Mouse (Mus musculus) thymus, postnatal 0 days (tissue): ENCODE measurements around the gene Nemf. TPM values are rescaled to one million over a fixed set of nuclear protein-coding genes. Genes with fewer than 3 reads are reported as not detected.

Experiments
- DNase-seq: peaks from one replicate; pipeline ENCODE4 v3.0.0-alpha.2; 2015; ENCODE audit warnings: low spot score
- microRNA-seq: library from miRNA; unstranded; fragments of <30 nt; microRNA quantifications from one replicate; pipeline ENCODE4, GENCODE M21; 2016; ENCODE audit warnings: borderline number of aligned reads
- polyA plus RNA-seq: library from polyadenylated mRNA; unstranded; fragments of >200 nt; fragmentation: Nextera tagmentation; extraction: Ambion mirVana; gene quantifications from 2 replicates; pipeline ENCODE4 v1.2.1, GENCODE M21; 2015

Gene Nemf
- polyA plus RNA-seq, 1 experiment from 2014 or later: 93.2 TPM

GRCm38 (mm10) chr12:69265031-69265430 is 91.9 kb downstream of the Nemf start:
- DNase-seq: no peak

- no peak for DNase-seq
Observed at GRCm38 (mm10) chr12:69262251-69262650, 94.7 kb downstream of the Nemf start.

Small RNAs within 50 kb of the gene (microRNA-seq; reads per million reads assigned to microRNA genes)
- gene Gm47299 (not detected), gene Gm47305 (not detected)

Other genes with a start within 250 kb of the Nemf start
- gene Rps29, start 198.0 kb downstream of the Nemf start, polyA plus RNA-seq: 3,209 and 3,306 TPM in 2 replicates
- gene Lrr1, start 188.4 kb downstream of the Nemf start, polyA plus RNA-seq: 27.4 and 30.1 TPM in 2 replicates
- gene Rpl36al, start 173.1 kb downstream of the Nemf start, polyA plus RNA-seq: 931 and 1,018 TPM in 2 replicates
- 54.3 and 63.3 TPM in 2 replicates for gene Mgat2, start 173.0 kb downstream of the Nemf start, polyA plus RNA-seq
- 35.7 and 37.1 TPM in 2 replicates for gene Gm49383, start 160.1 kb downstream of the Nemf start, polyA plus RNA-seq
- 11.0 and 11.2 TPM in 2 replicates for gene Dnaaf2, start 158.7 kb downstream of the Nemf start, polyA plus RNA-seq
- 29.5 and 31.1 TPM in 2 replicates for gene Gm49384, start 152.9 kb downstream of the Nemf start, polyA plus RNA-seq
- gene Pole2, start 129.0 kb downstream of the Nemf start, polyA plus RNA-seq: 21.4 and 23.1 TPM in 2 replicates
- gene Klhdc1, start 116.0 kb downstream of the Nemf start, polyA plus RNA-seq: 15.6 and 22.8 TPM in 2 replicates
- 37.9 and 38.8 TPM in 2 replicates for gene Klhdc2, start 60.5 kb downstream of the Nemf start, polyA plus RNA-seq
- 93.8 and 123 TPM in 2 replicates for gene Arf6, start 15.0 kb upstream of the Nemf start, polyA plus RNA-seq
- gene Gm9887, start 15.3 kb upstream of the Nemf start, polyA plus RNA-seq: 2.4 and 2.9 TPM in 2 replicates
- gene Vcpkmt, start 225.9 kb upstream of the Nemf start, polyA plus RNA-seq: 29.6 and 29.9 TPM in 2 replicates